Mouse (Mus musculus) megakaryocyte, embryonic 14.5 days (primary cell): ENCODE data around the gene Nhp2. TPM values are rescaled to one million over a fixed set of nuclear protein-coding genes. Genes with fewer than 3 reads are reported as not detected.
"Not testable (repeated sequence)": the region's sequence is repeated elsewhere in the genome, so short reads cannot be mapped to it uniquely, and the experiment has no call there.

Experiments
- H3K27me3 ChIP-seq: replicated peaks from 2 replicates; pipeline ENCODE3; 2012; ENCODE audit warnings: inconsistent platforms
- H3K36me3 ChIP-seq: replicated peaks from 2 replicates; pipeline ENCODE3; 2012; ENCODE audit warnings: low read length, inconsistent platforms, mixed read lengths
- H3K4me1 ChIP-seq: 2 replicates; pipeline ENCODE4 v1.6.1; 2012; ENCODE audit warnings: inconsistent platforms
- H3K4me3 ChIP-seq: replicated peaks from 2 replicates; pipeline ENCODE3; 2012; ENCODE audit warnings: moderate library complexity, mild to moderate bottlenecking, inconsistent platforms
- H3K9me3 ChIP-seq: 2 replicates; pipeline ENCODE4 v1.6.1; 2012; ENCODE audit warnings: inconsistent platforms
- FLI1 ChIP-seq: IDR thresholded peaks from 2 replicates; pipeline ENCODE4 v1.6.1; 2012; ENCODE audit warnings: low read length, inconsistent platforms, mixed read lengths
- GATA1 ChIP-seq: IDR thresholded peaks from 3 replicates; pipeline ENCODE4 v1.6.1; 2012; ENCODE audit warnings: mixed read lengths, low read length, inconsistent platforms, borderline replicate concordance
- polyA plus RNA-seq: library from polyadenylated mRNA; stranded (reverse); fragments of >175 nt; gene quantifications from 2 replicates; pipeline ENCODE4 v1.2.3, GENCODE M21; 2012; ENCODE audit warnings: low replicate concordance; ENCODE audit not compliant: insufficient read depth

The Nhp2 gene
- polyA plus RNA-seq, 1 experiment, result 144 TPM

DNA sequence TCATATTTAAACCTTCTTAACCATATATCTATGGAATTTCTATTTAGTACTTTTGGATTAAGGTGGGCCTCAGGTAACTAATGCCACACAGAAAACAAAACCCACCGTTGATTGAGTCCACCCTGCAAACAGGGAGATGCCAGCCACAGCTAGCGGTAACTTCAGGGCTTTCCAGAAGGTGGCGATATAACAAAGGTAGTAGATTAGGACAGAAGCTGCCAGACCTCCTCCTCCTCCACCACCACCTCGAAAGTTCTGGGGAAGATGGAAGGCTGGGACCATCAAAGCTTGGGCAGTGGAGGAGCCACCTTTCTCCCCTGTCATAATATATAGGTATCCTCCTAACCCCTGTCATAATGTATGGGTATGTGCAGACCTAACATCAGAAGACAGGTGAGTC, 1.8 kb upstream of the Nhp2 start:
- peaks cover 74% of the 10 kb centered on the region for H3K4me1 ChIP-seq
- H3K9me3 ChIP-seq, result no peaks in the 10 kb centered on the region
- TF ChIP-seq GATA1 (no peak), FLI1 (no peak)
- peaks cover 17% of the 10 kb centered on the region for H3K36me3 ChIP-seq
- H3K27me3 ChIP-seq, result no peaks in the 10 kb centered on the region
- H3K4me3 ChIP-seq, result peak overlapping the region; percentile 47

DNA sequence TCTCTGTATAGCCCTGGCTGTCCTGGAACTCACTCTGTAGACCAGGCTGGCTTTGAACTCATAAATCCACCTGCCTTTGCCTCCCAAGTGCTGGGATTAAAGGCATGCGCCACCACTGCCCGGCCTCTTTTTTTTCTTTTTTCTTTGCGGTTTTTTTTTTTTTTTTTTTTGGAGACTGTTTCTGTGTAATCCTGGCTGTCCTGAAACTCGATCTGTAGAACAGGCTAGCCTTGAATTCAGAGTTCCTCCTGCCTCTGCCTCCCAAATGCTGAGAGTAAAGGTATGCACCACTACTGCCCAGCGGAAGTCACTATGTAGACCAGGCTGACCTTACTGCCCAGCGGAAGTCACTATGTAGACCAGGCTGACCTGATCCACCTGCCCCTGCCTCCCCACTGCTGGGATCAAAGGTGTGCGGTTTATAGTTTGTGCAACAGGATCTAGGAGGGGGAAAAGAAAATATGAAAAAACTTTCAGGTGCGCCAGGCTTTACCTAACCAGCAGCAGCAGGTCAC, 584 bp upstream of the Nhp2 start:
- peak overlapping the region; percentile 96 for H3K4me3 ChIP-seq
- no peaks in the 10 kb centered on the region for H3K27me3 ChIP-seq
- TF ChIP-seq FLI1, result no peak
- peaks cover 29% of the 10 kb centered on the region for H3K36me3 ChIP-seq
- H3K9me3 ChIP-seq, result no peaks in the 10 kb centered on the region
- H3K4me1 ChIP-seq, result peaks cover 72% of the 10 kb centered on the region

DNA sequence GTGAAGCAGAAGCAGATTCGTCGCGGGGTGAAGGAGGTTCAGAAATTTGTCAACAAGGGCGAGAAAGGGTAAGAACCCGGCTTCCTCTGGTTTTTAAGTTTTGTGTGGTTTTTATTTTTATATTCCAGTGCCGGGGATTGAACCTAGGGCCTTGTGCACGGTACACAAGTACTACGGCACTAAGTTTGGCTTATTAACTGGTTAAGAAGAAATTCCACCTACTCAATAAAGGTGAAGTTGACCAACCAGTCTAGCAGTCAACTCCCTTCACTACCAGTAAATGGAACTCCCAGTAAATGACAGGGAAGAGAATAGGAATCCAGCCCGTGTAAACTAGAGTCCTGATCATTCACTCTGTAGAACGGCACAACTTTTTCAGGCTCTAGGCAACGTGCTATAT, 549 bp downstream of the Nhp2 start:
- TF ChIP-seq FLI1, result no peak
- no peak for TF ChIP-seq GATA1
- Histone ChIP-seq H3K4me1 (peaks cover 72% of the 10 kb centered on the region), H3K27me3 (no peaks in the 10 kb centered on the region), H3K36me3 (peaks cover 41% of the 10 kb centered on the region), H3K9me3 (no peaks in the 10 kb centered on the region), H3K4me3 (peak overlapping the region; percentile 96)

DNA sequence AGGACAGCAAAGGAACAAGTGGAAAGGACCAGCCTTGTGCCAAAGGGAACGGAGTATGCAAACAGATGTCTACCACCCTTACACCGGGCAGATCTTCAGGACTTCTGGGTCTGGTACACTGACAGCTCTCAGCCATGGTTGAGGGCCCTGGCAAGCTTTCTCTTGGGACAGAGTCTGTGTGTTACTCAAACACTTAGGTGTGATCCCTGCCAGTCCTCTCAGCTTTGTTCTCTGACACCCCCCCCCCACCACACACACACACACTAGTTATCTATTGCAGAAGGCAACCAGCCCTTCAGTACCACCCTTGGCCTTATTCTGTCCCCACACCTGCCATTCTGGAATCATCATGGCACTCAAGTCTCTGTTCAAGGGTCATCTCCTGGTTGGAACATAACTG, 2.2 kb downstream of the Nhp2 start:
- H3K9me3 ChIP-seq, result no peaks in the 10 kb centered on the region
- H3K4me3 ChIP-seq, result peak overlapping the region; percentile 15
- TF ChIP-seq FLI1 (no peak), GATA1 (no peak)
- H3K4me1 ChIP-seq, result peaks cover 78% of the 10 kb centered on the region
- peaks cover 56% of the 10 kb centered on the region for H3K36me3 ChIP-seq
- no peaks in the 10 kb centered on the region for H3K27me3 ChIP-seq

DNA sequence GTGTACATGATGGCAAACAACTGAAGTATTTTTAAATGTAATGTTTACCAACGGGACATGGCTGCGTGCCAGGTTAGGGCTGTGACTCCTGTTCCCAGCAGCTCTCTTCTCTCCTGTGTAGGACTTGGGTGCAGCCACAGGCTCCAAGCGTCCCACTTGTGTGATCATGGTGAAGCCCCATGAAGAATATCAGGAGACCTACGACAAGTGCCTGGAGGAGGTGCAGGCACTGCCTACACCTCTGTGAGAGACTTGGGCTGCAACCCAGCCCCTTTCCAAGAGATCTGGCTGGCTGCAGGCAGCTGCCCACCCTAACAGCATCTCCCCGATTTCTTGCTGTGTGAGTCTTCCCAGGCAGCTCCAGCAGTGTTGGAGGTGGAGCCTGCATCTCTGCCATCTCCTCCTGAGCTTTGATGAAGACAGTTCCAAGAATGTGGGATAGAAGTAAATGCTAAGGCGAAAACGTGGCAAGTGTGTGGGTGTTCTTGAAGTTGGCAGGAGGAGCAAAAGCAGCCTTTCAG, 3.5 kb downstream of the Nhp2 start:
- H3K4me3 ChIP-seq, result no peak overlapping the region

DNA sequence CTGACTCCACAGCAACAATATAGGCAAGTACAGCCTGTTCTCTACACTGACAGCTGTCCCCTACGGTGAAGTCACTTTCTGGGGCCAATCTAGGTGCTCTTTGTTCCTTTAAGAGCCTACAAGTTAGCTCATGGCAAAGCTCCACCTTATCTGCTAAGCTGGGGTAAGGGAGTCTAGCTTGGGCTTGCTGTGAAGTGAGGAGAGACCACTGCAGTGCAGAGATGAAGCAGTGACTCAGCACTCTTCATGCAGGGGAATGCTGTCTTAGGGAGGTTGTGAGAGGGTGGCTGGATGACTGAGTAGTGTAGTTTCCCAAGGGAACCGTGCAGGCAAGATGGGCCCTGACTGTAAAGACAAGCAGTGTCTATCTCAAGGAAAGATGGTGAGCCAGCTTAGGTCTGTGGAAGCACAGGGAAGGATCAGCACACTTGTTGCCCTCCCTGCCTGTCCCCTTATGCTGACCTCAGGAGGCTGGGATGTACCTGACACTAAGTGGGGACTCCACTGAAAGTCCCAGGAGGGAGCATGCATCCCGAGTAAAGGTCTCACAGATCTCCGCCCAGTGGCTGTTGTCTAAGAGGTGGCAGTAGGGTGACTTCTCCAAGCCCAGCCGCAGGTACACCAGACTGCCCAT, 5.8 kb downstream of the Nhp2 start:
- Histone ChIP-seq H3K36me3 (peaks cover 89% of the 10 kb centered on the region), H3K4me1 (peaks cover 91% of the 10 kb centered on the region), H3K27me3 (no peaks in the 10 kb centered on the region), H3K9me3 (no peaks in the 10 kb centered on the region), H3K4me3 (peak overlapping the region; percentile 76)
- no peak for TF ChIP-seq GATA1
- TF ChIP-seq FLI1, result no peak

More for the DNA sequence above, 3.5 kb downstream of the Nhp2 start:
- no peak for TF ChIP-seq FLI1
- TF ChIP-seq GATA1, result no peak
- Histone ChIP-seq H3K36me3 (peaks cover 68% of the 10 kb centered on the region), H3K9me3 (no peaks in the 10 kb centered on the region), H3K4me1 (peaks cover 86% of the 10 kb centered on the region), H3K27me3 (no peaks in the 10 kb centered on the region)

DNA sequence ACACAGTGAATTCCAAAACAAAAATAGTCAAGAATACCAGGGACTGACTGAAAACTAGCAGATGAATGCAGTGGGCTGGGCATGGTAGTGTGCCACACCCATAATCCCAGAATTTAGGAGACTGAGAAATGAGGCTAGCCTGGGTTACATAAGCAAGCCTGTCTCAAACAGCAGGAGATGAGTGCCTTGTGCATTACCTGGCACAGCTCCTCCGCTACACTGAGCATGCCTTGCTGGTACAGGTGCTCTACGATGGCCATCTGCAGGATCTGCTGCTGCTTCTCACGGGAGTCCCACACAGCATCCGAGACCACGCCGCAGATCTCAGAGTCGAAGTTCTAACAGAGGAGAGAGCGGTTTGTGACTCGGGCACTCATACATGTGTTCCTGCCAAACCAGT, 7.9 kb downstream of the Nhp2 start:
- Histone ChIP-seq H3K36me3 (peaks cover 84% of the 10 kb centered on the region), H3K27me3 (no peaks in the 10 kb centered on the region), H3K4me3 (peak overlapping the region; percentile 44), H3K9me3 (no peaks in the 10 kb centered on the region), H3K4me1 (peaks cover 91% of the 10 kb centered on the region)
- no peak for TF ChIP-seq GATA1
- no peak for TF ChIP-seq FLI1

DNA sequence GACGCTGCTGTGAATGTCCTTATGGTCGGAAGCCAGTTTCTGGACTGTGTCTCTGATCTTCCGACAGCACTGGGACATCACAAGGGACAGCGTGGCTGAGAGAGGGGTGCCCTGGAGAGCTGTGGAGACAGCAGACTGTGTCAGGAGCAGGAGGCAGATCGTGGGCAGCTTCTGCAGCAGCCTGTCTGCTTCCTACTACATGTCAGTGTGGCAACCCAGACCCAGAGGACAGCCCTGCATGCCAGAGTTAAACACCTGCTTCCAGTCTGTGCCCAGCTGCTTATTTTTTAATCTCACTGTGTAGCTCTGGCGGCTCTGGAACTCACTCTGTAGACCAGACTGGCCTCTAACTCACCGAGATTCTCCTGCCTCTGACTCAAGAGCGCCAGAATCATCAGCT, 8.4 kb downstream of the Nhp2 start:
- no peak for TF ChIP-seq FLI1
- TF ChIP-seq GATA1, result no peak
- Histone ChIP-seq H3K4me1 (peaks cover 92% of the 10 kb centered on the region), H3K4me3 (no peak overlapping the region), H3K27me3 (no peaks in the 10 kb centered on the region), H3K36me3 (peaks cover 82% of the 10 kb centered on the region), H3K9me3 (no peaks in the 10 kb centered on the region)

DNA sequence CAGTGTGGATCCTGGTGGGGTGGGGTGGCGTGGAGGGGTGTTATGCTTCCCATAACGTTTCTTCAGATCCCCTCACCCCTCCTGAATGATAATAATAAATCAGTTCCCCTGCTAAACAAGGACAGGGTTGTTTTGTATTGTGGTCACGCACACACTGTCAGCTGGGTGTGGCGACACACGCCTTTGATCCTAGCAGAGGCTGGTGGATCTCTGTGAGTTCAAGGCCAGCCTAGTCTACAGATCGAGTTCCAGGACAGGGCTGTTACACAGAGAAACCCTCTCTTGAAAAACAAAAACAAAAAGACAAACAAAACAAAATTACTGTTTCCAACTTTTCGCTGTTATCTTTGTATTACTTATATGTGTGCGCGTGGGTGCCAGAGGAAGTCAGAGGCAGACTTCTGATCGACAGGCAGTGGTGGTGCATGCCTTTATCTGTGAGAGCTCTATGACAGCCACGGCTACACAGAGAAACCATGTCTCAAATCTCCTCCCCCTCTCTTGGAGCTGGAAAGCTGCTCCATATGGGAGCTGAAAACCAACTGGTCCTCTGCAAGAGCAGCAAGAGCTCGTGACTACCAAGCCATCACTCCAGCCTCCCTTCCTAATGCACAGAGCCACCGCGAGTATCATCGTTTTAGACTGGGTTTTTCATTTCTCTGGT, 10.2 kb downstream of the Nhp2 start:
- no peaks in the 10 kb centered on the region for H3K27me3 ChIP-seq
- H3K4me3 ChIP-seq, result peak overlapping the region; percentile 54
- H3K9me3 ChIP-seq, result no peaks in the 10 kb centered on the region
- H3K36me3 ChIP-seq, result peaks cover 74% of the 10 kb centered on the region
- TF ChIP-seq FLI1, result no peak
- TF ChIP-seq GATA1, result no peak
- H3K4me1 ChIP-seq, result peaks cover 91% of the 10 kb centered on the region

DNA sequence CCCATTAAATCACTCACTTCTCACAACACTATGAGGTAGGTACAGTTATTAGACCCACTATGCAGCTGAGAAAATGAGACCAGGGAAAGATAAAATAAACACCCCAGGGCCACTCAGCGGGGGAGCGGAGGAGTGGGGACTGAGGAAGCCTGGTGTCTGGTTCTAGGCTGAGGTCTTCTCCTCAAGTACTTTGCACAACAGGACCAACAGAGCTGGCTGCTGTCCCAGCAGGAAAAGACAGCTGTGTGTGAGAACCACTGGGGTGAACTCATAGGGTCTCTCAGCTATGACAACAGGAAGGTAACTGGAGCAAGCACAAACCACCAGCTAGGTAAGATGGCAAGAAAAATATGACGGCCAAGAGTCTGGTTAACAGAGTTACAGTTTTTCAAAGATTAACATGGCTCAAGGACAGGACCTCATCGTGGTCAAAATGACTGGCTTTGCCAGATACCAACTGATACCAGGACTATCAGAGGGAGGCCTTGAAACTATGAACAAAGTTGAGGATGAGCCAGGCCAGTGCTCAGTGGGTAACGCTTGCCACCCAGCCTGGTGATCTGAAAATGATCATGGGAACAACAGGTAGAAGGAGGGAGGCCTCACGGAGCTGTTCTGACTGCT, 12.7 kb downstream of the Nhp2 start:
- Histone ChIP-seq H3K27me3 (no peaks in the 10 kb centered on the region), H3K4me1 (peaks cover 83% of the 10 kb centered on the region), H3K36me3 (peaks cover 51% of the 10 kb centered on the region), H3K9me3 (no peaks in the 10 kb centered on the region), H3K4me3 (peak overlapping the region; percentile 0)
- TF ChIP-seq FLI1, result no peak
- no peak for TF ChIP-seq GATA1

DNA sequence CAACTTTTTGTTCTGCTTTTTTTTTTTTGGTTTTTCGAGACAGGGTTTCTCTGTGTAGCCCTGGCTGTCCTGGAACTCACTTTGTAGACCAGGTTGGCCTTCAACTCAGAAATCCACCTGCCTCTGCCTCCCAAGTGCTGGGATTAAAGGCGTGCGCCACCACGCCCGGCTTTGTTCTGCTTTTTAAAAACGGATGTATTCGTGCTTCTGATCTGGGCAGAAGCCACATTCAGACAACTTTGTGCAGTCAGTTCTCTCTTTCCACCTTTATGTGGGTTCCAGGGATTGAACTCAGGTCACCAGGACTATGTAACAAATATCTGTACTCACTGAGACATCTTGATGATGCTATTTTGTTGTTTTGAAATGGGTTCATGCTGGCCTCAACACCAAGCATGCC, 13.7 kb downstream of the Nhp2 start:
- not testable (repeated sequence) for H3K9me3 ChIP-seq, H3K27me3 ChIP-seq, H3K4me3 ChIP-seq
- Histone ChIP-seq H3K4me1 (peaks cover 83% of the 10 kb centered on the region), H3K36me3 (peaks cover 41% of the 10 kb centered on the region)
